Mouse (Mus musculus) kidney, adult 2 months (tissue): Measurements from ENCODE around the gene Reln.

Experiments
- CTCF ChIP-seq: fragments of 200-500 bp; conservative IDR thresholded peaks from 2 replicates; pipeline ENCODE4 v1.5.1; 2011; ENCODE audit warnings: low read depth, mild to moderate bottlenecking, control low read depth, low read length, moderate library complexity, mixed read lengths; ENCODE audit not compliant: insufficient read depth, insufficient read length
- POLR2A ChIP-seq: fragments of 200-500 bp; IDR thresholded peaks from one replicate; pipeline ENCODE4 v1.6.1; 2011; ENCODE audit warnings: low read depth, low read length, control low read depth

DNA sequence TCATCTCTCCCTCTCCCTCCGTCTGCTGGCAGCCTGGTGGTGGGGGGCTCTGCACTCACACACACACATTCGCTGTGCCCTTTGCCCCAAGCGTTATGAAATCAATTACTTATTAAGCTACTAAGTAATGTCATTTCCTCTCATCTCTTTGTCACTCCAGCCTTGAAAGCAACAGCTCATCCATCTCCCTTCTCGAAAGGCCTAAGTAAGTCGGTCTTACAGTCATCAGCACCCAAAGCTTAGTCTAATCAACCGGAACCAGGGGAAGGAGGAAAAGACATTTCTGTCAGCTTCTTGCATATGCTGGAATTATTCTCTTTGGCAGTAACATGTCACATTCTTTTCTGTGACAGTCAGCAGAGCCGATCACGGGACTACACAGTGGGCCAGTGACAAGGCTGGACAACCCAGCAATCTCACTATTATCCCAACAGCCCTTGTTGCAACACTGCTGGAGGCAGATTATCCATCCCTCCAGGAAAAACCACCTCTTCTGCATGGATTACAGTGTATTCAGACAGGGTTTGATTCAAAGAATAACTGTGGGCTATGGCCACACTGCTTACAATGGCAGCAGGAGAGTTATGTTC, 149.1 kb downstream of the Reln start:
- TF ChIP-seq CTCF (no peak), POLR2A (no peak)
